Mouse (Mus musculus): Measurements from ENCODE around the gene Foxf2.
A peak's percentile ranks its signal among the peaks of the same experiment; 100 is the strongest.

Foxf2 gene

GRCm38 (mm10) chr13:31625333-31626101, at the start of gene Foxf2:
Foxf2 (plus strand) TSS chr13:31625816.
- no peak for DNase-seq (ENCODE audit: low spot score)

GRCm38 (mm10) chr13:31576696-31577095, 48.9 kb upstream of the Foxf2 start:
- no peak for DNase-seq (ENCODE audit: low spot score)

GRCm38 (mm10) chr13:31577576-31577975, 48.0 kb upstream of the Foxf2 start:
- no peak for DNase-seq (ENCODE audit: low spot score)

GRCm38 (mm10) chr13:31578389-31578788, 47.2 kb upstream of the Foxf2 start:
- no peak for DNase-seq (ENCODE audit: low spot score)

- no peak for DNase-seq (ENCODE audit: low spot score)
Measured at GRCm38 (mm10) chr13:31579866-31580265, 45.8 kb upstream of the Foxf2 start.

GRCm38 (mm10) chr13:31587341-31587740, 38.3 kb upstream of the Foxf2 start:
- DNase-seq (ENCODE audit: low spot score) = no peak

- DNase-seq (ENCODE audit: low spot score) = no peak
Measured at GRCm38 (mm10) chr13:31599576-31599975, 26.0 kb upstream of the Foxf2 start.

GRCm38 (mm10) chr13:31603964-31604363, 21.7 kb upstream of the Foxf2 start:
- DNase-seq (ENCODE audit: low spot score) = no peak

- no peak for DNase-seq (ENCODE audit: low spot score)
Measured at GRCm38 (mm10) chr13:31614724-31615465, 10.7 kb upstream of the Foxf2 start.

- DNase-seq (ENCODE audit: low spot score) = no peak
Measured at GRCm38 (mm10) chr13:31615561-31616165, 10.0 kb upstream of the Foxf2 start.

GRCm38 (mm10) chr13:31618001-31618400, 7.6 kb upstream of the Foxf2 start:
- DNase-seq (ENCODE audit: low spot score) = no peak

- DNase-seq (ENCODE audit: low spot score) = peak; percentile 86
Measured at GRCm38 (mm10) chr13:31618416-31618815, 7.2 kb upstream of the Foxf2 start.

- no peak for DNase-seq (ENCODE audit: low spot score)
Measured at GRCm38 (mm10) chr13:31618919-31619655, 6.5 kb upstream of the Foxf2 start.

- DNase-seq (ENCODE audit: low spot score) = no peak
Measured at GRCm38 (mm10) chr13:31619826-31620498, 5.7 kb upstream of the Foxf2 start.

- no peak for DNase-seq (ENCODE audit: low spot score)
Measured at GRCm38 (mm10) chr13:31620499-31620847, 5.1 kb upstream of the Foxf2 start.

GRCm38 (mm10) chr13:31620937-31621336, 4.7 kb upstream of the Foxf2 start:
- no peak for DNase-seq (ENCODE audit: low spot score)

GRCm38 (mm10) chr13:31621741-31622140, 3.9 kb upstream of the Foxf2 start:
- DNase-seq (ENCODE audit: low spot score) = no peak

- DNase-seq (ENCODE audit: low spot score) = no peak
Measured at GRCm38 (mm10) chr13:31622371-31622770, 3.2 kb upstream of the Foxf2 start.

GRCm38 (mm10) chr13:31623291-31623690, 2.3 kb upstream of the Foxf2 start:
- no peak for DNase-seq (ENCODE audit: low spot score)

GRCm38 (mm10) chr13:31623906-31624860, 1.4 kb upstream of the Foxf2 start:
- DNase-seq (ENCODE audit: low spot score) = no peak

- DNase-seq (ENCODE audit: low spot score) = no peak
Measured at GRCm38 (mm10) chr13:31624966-31625332, 667 bp upstream of the Foxf2 start.
